Mouse (Mus musculus): Measurements from ENCODE around the gene Alyref2. TPM values are rescaled to one million over a fixed set of nuclear protein-coding genes. Genes with fewer than 3 reads are reported as not detected.
A peak's percentile ranks its signal among the peaks of the same experiment; 100 is the strongest.

The Alyref2 gene
- 6.2 and 11.1 TPM in 2 replicates for polyA plus RNA-seq (2012; ENCODE audit: insufficient read depth, insufficient read length, missing spikeins)

DNA sequence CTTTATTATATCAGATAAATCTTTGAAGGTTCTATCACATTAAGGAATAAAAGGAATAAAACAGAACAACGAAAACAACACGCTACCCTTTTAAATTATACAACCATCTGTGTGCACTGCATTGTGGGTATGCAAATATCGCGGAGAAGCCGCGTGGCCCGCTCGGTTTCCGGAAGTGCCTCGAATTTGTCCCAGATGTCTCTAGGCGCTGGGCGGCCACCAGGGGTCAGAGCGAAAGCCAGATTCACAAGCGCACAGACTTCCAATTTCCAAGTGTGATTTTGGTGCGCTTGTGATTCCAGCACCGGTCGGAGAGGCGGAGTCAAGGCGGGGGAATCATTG lies at the start of gene Alyref2:
Alyref2 (plus strand) TSS at position 229 of the 342 bp plus-strand sequence.
- peak within 1 kb of the TSS; percentile 64 for H3K4me3 ChIP-seq (ENCODE audit: insufficient read depth, low read length)
- peak within 1 kb of the TSS; percentile 93 for H3K27ac ChIP-seq (ENCODE audit: insufficient read depth, low read depth, low read length)
- TF ChIP-seq CTCF (IDR thresholded peaks at IDR 0.05; ENCODE audit: low read depth, low read length), result peak; percentile 65; the same call in 1 of the 2 replicates
- TF ChIP-seq POLR2A (IDR thresholded peaks at IDR 0.05; ENCODE audit: borderline replicate concordance, low read depth, low read length), result no peak
- H3K4me1 ChIP-seq (ENCODE audit: control insufficient read depth, insufficient read depth, low read length), result peaks cover 17% of the 10 kb centered on the region

- Histone ChIP-seq H3K4me1 (ENCODE audit: control insufficient read depth, insufficient read depth, low read length) (peaks cover 21% of the 10 kb centered on the region), H3K4me3 (ENCODE audit: insufficient read depth, low read length) (no peak overlapping the region), H3K27ac (ENCODE audit: insufficient read depth, low read depth, low read length) (no peak overlapping the region)
- TF ChIP-seq POLR2A (IDR thresholded peaks at IDR 0.05; ENCODE audit: borderline replicate concordance, low read depth, low read length) (no peak), CTCF (IDR thresholded peaks at IDR 0.05; ENCODE audit: low read depth, low read length) (no peak)
Measured at GRCm38 (mm10) chr1:171454926-171455325, 48.4 kb upstream of the Alyref2 start.

DNA sequence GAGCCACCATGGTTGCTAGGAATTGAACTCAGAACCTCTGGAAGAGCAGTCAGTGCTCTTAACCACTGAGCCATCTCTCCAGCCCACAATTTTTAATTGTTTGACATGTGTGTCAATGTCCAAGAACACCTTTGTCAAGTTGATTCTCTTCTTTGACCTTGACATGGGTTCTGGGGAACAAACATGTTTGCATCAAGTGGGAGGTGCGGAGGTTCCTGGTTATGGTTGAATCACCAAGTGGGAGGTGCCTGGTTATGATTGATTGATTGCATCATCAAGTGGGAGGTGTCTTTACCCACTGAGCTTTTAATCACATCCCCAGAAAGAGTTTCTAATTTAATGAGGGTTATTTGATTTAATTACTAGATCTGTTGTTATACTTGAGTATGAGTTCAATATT lies 45.7 kb upstream of the Alyref2 start:
- TF ChIP-seq CTCF (IDR thresholded peaks at IDR 0.05; ENCODE audit: low read depth, low read length) (no peak), POLR2A (IDR thresholded peaks at IDR 0.05; ENCODE audit: borderline replicate concordance, low read depth, low read length) (no peak)
- Histone ChIP-seq H3K4me1 (ENCODE audit: control insufficient read depth, insufficient read depth, low read length) (peaks cover 15% of the 10 kb centered on the region), H3K27ac (ENCODE audit: insufficient read depth, low read depth, low read length) (no peak overlapping the region), H3K4me3 (ENCODE audit: insufficient read depth, low read length) (no peak overlapping the region)

- no peak overlapping the region for H3K4me3 ChIP-seq (ENCODE audit: insufficient read depth, low read length)
- no peak for TF ChIP-seq CTCF (IDR thresholded peaks at IDR 0.05; ENCODE audit: low read depth, low read length)
- H3K27ac ChIP-seq (ENCODE audit: insufficient read depth, low read depth, low read length), result no peak overlapping the region
- H3K4me1 ChIP-seq (ENCODE audit: control insufficient read depth, insufficient read depth, low read length), result peaks cover 15% of the 10 kb centered on the region
Measured at GRCm38 (mm10) chr1:171459791-171460190, 43.5 kb upstream of the Alyref2 start.

DNA sequence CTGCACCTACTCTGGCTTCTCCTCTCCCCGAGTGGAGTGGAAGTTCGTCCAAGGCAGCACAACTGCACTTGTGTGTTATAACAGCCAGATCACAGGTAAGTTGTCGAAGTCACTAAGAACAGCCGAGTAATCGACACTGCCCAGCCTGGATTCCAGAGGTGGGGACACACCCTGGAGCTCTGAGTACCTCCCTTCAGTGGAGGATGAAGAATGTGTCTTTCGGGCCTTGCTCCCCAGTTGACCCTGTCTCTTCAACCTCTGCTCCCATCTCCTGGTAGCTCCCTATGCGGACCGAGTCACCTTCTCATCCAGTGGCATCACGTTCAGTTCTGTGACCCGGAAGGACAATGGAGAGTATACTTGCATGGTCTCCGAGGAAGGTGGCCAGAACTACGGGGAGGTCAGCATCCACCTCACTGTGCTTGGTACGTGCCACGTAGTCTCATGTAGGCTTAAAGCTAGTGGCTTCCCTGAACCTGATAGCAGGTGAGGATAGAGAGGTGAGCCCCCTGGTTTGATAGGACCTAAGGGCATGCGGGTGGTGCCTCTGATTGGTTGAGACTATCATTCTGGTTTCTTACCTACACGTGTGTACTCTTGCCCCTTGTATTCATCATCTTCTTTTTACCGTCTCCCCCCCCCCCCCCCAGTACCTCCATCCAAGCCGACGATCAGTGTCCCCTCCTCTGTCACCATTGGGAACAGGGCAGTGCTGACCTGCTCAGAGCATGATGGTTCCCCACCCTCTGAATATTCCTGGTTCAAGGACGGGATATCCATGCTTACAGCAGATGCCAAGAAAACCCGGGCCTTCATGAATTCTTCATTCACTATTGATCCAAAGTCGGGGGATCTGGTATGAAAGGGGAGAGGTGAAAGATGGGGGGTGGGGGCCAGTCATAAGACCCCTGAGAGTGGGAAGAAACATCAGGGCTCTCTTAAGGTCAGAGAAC lies 42.5 kb upstream of the Alyref2 start:
- Histone ChIP-seq H3K4me1 (ENCODE audit: control insufficient read depth, insufficient read depth, low read length) (peaks cover 21% of the 10 kb centered on the region), H3K4me3 (ENCODE audit: insufficient read depth, low read length) (no peak overlapping the region), H3K27ac (ENCODE audit: insufficient read depth, low read depth, low read length) (no peak overlapping the region)
- TF ChIP-seq POLR2A (IDR thresholded peaks at IDR 0.05; ENCODE audit: borderline replicate concordance, low read depth, low read length), result no peak
- no peak for TF ChIP-seq CTCF (IDR thresholded peaks at IDR 0.05; ENCODE audit: low read depth, low read length)

- TF ChIP-seq POLR2A (IDR thresholded peaks at IDR 0.05; ENCODE audit: borderline replicate concordance, low read depth, low read length), result no peak
- TF ChIP-seq CTCF (IDR thresholded peaks at IDR 0.05; ENCODE audit: low read depth, low read length), result no peak
- Histone ChIP-seq H3K27ac (ENCODE audit: insufficient read depth, low read depth, low read length) (no peak overlapping the region), H3K4me1 (ENCODE audit: control insufficient read depth, insufficient read depth, low read length) (peaks cover 30% of the 10 kb centered on the region), H3K4me3 (ENCODE audit: insufficient read depth, low read length) (no peak overlapping the region)
Measured at GRCm38 (mm10) chr1:171463133-171463532, 40.1 kb upstream of the Alyref2 start.

DNA sequence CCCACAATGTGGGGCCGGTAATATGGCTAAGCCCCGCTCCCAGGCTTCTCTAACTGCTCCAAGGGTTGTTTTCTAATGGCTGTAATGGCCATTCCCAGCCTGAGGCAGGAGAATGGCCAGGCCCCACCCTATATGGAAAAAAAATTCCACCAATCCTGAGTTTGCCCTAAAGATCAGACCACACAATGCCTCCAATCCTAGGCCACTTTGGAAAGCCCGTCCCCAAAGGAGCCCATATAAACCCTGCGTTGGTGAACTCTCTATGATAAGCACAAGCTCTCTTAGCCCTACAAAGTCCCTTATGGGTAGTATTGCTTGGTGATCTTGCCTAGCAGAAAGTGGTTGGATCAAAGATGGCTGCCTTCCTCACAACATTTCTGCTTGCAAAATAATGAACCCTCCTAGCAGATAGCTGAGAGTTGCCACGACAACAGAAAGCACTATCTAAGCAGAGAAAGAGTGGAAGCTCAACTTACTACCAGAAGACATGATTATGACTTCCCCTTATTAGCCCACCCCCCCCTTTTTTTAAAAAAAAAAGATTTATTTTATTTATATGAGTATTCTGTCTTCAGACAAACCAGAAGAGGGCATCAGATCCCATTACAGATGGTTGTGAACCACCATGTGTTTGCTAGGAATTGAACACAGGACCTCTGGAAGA lies 37.4 kb upstream of the Alyref2 start:
- peaks cover 32% of the 10 kb centered on the region for H3K4me1 ChIP-seq (ENCODE audit: control insufficient read depth, insufficient read depth, low read length)
- H3K4me3 ChIP-seq (ENCODE audit: insufficient read depth, low read length), result 0 out of 2 replicates have a peak overlapping the region, but pooled peaks have one; percentile 7
- peak overlapping the region; percentile 79 for H3K27ac ChIP-seq (ENCODE audit: insufficient read depth, low read depth, low read length)
- TF ChIP-seq CTCF (IDR thresholded peaks at IDR 0.05; ENCODE audit: low read depth, low read length), result no peak
- TF ChIP-seq POLR2A (IDR thresholded peaks at IDR 0.05; ENCODE audit: borderline replicate concordance, low read depth, low read length), result no peak

- TF ChIP-seq POLR2A (IDR thresholded peaks at IDR 0.05; ENCODE audit: borderline replicate concordance, low read depth, low read length), result no peak
- TF ChIP-seq CTCF (IDR thresholded peaks at IDR 0.05; ENCODE audit: low read depth, low read length), result no peak
- peak overlapping the region; percentile 44 for H3K4me3 ChIP-seq (ENCODE audit: insufficient read depth, low read length)
- peaks cover 39% of the 10 kb centered on the region for H3K4me1 ChIP-seq (ENCODE audit: control insufficient read depth, insufficient read depth, low read length)
- H3K27ac ChIP-seq (ENCODE audit: insufficient read depth, low read depth, low read length), result peak overlapping the region; percentile 92
Measured at GRCm38 (mm10) chr1:171466565-171466964, 36.7 kb upstream of the Alyref2 start.

DNA sequence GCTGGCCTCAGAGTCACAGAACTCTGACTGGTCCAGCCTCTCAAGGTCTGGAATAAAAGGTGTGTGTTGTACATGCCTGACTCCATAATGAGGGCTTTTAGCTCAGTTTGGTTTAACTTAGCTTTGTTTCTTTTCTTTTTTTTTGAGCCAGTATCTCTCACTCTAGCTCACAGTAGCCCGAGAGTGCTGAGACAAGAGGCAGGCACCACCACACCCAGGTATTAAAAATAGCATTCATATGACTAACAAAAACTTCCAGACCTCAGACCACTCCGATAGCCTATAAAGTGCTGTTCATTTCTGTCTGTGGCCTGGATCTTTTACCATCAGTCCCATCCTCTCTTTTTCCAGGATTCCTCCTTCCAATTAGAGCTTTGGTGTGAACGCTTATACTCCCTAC lies 33.6 kb upstream of the Alyref2 start:
- H3K4me1 ChIP-seq (ENCODE audit: control insufficient read depth, insufficient read depth, low read length), result peaks cover 39% of the 10 kb centered on the region

More for the DNA sequence above, 33.6 kb upstream of the Alyref2 start:
- Histone ChIP-seq H3K27ac (ENCODE audit: insufficient read depth, low read depth, low read length) (no peak overlapping the region), H3K4me3 (ENCODE audit: insufficient read depth, low read length) (no peak overlapping the region)
- TF ChIP-seq POLR2A (IDR thresholded peaks at IDR 0.05; ENCODE audit: borderline replicate concordance, low read depth, low read length), result no peak
- TF ChIP-seq CTCF (IDR thresholded peaks at IDR 0.05; ENCODE audit: low read depth, low read length), result no peak
